Mouse (Mus musculus): ENCODE results near the gene Nufip1.

Nufip1 gene

DNA sequence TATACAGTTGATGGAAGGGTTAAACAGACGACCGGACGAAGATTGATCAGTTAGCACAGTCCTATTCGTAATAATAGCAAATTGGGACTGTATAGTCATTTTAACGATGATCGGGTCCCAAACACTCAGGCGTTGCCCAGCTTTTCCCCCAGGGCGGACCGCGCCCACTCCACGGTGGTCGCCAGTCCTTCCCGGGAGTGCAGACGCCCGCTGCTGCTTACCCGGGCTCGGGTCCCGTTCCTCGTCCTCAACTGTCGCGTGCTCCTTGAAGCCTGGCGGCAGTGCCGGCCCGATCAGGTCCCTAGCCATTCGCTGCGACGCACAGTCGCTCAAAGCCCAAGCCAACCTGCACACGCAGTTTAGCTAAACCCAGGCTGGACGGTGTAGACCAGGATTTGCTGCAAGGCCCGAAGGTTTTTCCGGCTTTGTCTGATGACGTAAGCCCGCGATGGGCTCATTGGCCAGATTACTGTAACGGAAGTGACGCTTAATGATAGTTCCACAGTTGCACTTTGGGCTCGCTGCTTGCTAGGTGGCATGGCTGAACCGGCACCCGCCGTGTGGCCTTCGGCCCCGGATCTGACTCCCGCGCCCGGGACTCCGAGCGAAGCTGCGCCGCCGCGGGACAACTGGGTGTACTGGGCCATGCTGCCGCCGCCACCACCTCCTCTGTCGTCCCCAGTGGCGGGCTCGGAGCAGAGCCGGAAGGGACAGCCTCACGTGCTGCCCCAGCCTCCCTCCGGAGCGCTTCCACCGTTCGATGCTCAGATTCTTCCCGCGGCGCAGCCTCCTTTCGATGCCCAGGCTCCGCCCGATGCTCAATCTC, at the start of gene Nufip1, which contains the start of gene Gpalpp1:
Gene Nufip1 (plus strand): TSS at position 496 of the 826 bp plus-strand sequence.
Gene Gpalpp1 (minus strand): TSS at position 365 of the 826 bp plus-strand sequence.
- DNase-seq (ENCODE audit: low read depth, low spot score), result peak; percentile 94
- H3K27me3 ChIP-seq (ENCODE audit: control insufficient read depth, insufficient read depth, low read length, poor library complexity, severe bottlenecking), result no peaks in the 10 kb centered on the region
- H3K36me3 ChIP-seq (ENCODE audit: control insufficient read depth, insufficient read depth, low read length, poor library complexity, severe bottlenecking), result peaks cover 10% of the 10 kb centered on the region; the same call in 1 of the 2 replicates

GRCm38 (mm10) chr14:76067237-76067636, 43.5 kb upstream of the Nufip1 start:
- H3K27me3 ChIP-seq (ENCODE audit: control insufficient read depth, insufficient read depth, low read length, poor library complexity, severe bottlenecking), result no peaks in the 10 kb centered on the region
- no peaks in the 10 kb centered on the region for H3K36me3 ChIP-seq (ENCODE audit: control insufficient read depth, insufficient read depth, low read length, poor library complexity, severe bottlenecking)
- DNase-seq (ENCODE audit: low read depth, low spot score), result no peak

DNA sequence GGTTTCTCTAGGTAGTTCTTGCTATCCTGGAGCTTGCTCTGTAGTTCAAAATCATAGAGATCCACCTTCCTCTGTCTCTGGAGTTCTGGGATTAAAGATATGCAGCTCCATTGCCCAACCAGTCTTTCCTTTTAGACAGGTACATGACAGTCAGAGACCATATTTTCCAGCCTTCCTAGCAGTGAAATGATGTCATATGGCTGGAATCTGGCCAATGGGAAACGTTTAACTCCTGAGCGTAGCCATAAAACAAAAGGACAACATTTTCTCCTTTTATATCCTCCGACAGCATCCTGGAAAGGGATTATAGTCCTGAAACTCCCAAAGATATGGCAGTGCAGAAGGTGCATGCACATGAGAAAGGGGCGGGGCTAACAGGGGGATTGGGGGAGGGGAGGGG, 42.4 kb upstream of the Nufip1 start:
- Histone ChIP-seq H3K36me3 (ENCODE audit: control insufficient read depth, insufficient read depth, low read length, poor library complexity, severe bottlenecking) (no peaks in the 10 kb centered on the region), H3K27me3 (ENCODE audit: control insufficient read depth, insufficient read depth, low read length, poor library complexity, severe bottlenecking) (no peaks in the 10 kb centered on the region)
- DNase-seq (ENCODE audit: low read depth, low spot score), result no peak

GRCm38 (mm10) chr14:76069296-76069695, 41.4 kb upstream of the Nufip1 start:
- no peak for DNase-seq (ENCODE audit: low read depth, low spot score)
- Histone ChIP-seq H3K36me3 (ENCODE audit: control insufficient read depth, insufficient read depth, low read length, poor library complexity, severe bottlenecking) (no peaks in the 10 kb centered on the region), H3K27me3 (ENCODE audit: control insufficient read depth, insufficient read depth, low read length, poor library complexity, severe bottlenecking) (no peaks in the 10 kb centered on the region)

- no peak for DNase-seq (ENCODE audit: low read depth, low spot score)
- Histone ChIP-seq H3K27me3 (ENCODE audit: control insufficient read depth, insufficient read depth, low read length, poor library complexity, severe bottlenecking) (no peaks in the 10 kb centered on the region), H3K36me3 (ENCODE audit: control insufficient read depth, insufficient read depth, low read length, poor library complexity, severe bottlenecking) (no peaks in the 10 kb centered on the region)
Observed at GRCm38 (mm10) chr14:76072626-76073025, 38.1 kb upstream of the Nufip1 start.

- H3K27me3 ChIP-seq (ENCODE audit: control insufficient read depth, insufficient read depth, low read length, poor library complexity, severe bottlenecking), result no peaks in the 10 kb centered on the region
Observed at GRCm38 (mm10) chr14:76074206-76074605, 36.5 kb upstream of the Nufip1 start.

GRCm38 (mm10) chr14:76075721-76076120, 35.0 kb upstream of the Nufip1 start:
- Histone ChIP-seq H3K27me3 (ENCODE audit: control insufficient read depth, insufficient read depth, low read length, poor library complexity, severe bottlenecking) (no peaks in the 10 kb centered on the region), H3K36me3 (ENCODE audit: control insufficient read depth, insufficient read depth, low read length, poor library complexity, severe bottlenecking) (no peaks in the 10 kb centered on the region)
- DNase-seq (ENCODE audit: low read depth, low spot score), result no peak

More at GRCm38 (mm10) chr14:76074206-76074605, 36.5 kb upstream of the Nufip1 start:
- DNase-seq (ENCODE audit: low read depth, low spot score), result no peak
- no peaks in the 10 kb centered on the region for H3K36me3 ChIP-seq (ENCODE audit: control insufficient read depth, insufficient read depth, low read length, poor library complexity, severe bottlenecking)

DNA sequence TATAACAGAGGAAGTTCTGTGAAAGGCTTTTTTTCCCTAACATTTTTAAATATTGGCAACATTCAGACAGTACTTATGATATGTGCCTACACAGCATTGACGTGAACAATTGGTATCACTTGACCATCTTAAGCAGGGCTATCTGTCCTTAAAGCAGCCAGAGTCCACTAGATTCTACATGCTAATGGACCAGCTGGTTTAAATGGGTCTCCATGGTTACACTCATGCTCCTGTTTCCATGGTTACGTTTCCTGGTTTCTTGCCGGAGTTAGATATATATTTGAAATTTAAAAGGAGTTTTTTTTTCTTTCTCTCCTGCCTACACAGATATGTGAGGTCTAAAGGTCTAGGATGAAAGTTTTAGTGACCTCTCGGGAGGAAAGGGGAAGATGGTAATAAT, 34.1 kb upstream of the Nufip1 start:
- no peaks in the 10 kb centered on the region for H3K27me3 ChIP-seq (ENCODE audit: control insufficient read depth, insufficient read depth, low read length, poor library complexity, severe bottlenecking)
- H3K36me3 ChIP-seq (ENCODE audit: control insufficient read depth, insufficient read depth, low read length, poor library complexity, severe bottlenecking), result no peaks in the 10 kb centered on the region

DNA sequence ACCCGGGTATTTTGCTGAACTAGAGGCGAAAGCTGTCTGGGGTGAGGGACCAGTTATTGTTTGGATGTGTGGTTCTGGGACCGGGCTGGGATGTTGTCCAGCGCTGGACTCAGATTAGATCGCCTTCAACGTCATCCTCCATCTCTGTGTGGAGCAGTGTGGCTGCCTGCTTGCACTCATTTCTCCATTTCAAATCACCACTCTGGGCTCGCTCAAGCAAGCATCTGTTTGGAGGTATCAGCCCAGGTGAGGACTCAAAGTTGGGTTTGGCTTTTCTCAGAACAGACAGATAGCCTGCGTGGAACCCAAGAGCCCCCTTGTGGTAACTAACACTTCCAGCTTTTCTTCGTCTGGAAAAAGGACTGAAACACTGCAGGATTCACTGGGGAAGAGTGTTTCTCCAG, 33.6 kb upstream of the Nufip1 start:
- no peaks in the 10 kb centered on the region for H3K36me3 ChIP-seq (ENCODE audit: control insufficient read depth, insufficient read depth, low read length, poor library complexity, severe bottlenecking)
- DNase-seq (ENCODE audit: low read depth, low spot score), result peak; percentile 40
- no peaks in the 10 kb centered on the region for H3K27me3 ChIP-seq (ENCODE audit: control insufficient read depth, insufficient read depth, low read length, poor library complexity, severe bottlenecking)

More for the DNA sequence above, 34.1 kb upstream of the Nufip1 start:
- DNase-seq (ENCODE audit: low read depth, low spot score), result no peak

DNA sequence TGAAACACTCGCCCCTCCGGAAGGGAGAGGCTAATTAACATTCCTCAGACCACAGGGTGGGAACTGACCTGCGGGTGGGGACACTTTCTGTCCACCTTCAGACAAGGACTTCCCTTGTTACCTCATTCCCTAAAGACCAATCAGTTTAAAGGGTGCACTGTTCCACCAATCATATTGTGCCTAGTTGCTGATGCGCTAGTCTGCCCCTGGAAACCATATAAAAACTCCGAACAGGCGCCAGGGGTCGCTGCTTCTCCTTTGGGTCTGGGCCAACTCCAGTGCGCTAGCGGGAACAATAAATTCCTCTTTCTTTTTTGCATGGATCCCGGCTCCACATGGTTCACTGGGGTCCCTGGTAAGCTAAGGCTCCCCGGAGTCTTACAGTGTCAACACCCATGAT, 29.2 kb upstream of the Nufip1 start:
- Histone ChIP-seq H3K36me3 (ENCODE audit: control insufficient read depth, insufficient read depth, low read length, poor library complexity, severe bottlenecking) (no peaks in the 10 kb centered on the region), H3K27me3 (ENCODE audit: control insufficient read depth, insufficient read depth, low read length, poor library complexity, severe bottlenecking) (no peaks in the 10 kb centered on the region)
- DNase-seq (ENCODE audit: low read depth, low spot score), result no peak

GRCm38 (mm10) chr14:76082086-76082636, 28.5 kb upstream of the Nufip1 start:
- H3K36me3 ChIP-seq (ENCODE audit: control insufficient read depth, insufficient read depth, low read length, poor library complexity, severe bottlenecking), result no peaks in the 10 kb centered on the region
- no peaks in the 10 kb centered on the region for H3K27me3 ChIP-seq (ENCODE audit: control insufficient read depth, insufficient read depth, low read length, poor library complexity, severe bottlenecking)
- no peak for DNase-seq (ENCODE audit: low read depth, low spot score)

DNA sequence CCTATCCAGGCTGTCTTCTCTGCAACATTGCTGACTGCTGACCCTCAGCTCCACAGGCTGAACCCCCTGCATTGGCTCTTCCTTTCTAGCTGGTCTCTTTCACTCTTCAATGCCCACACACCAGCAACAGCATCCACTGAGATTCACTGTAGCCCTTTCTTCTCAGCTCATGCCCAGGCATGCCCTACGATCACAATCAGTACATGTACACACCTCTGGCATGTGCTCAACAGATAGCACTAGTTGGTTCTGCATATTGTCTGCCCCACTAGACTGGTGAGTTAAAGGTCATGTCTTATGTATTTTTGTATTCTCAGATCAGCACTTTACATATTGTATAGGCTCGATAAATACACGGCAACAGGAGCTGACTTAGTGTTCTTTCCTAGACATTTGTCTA, 26.5 kb upstream of the Nufip1 start:
- Histone ChIP-seq H3K27me3 (ENCODE audit: control insufficient read depth, insufficient read depth, low read length, poor library complexity, severe bottlenecking) (no peaks in the 10 kb centered on the region), H3K36me3 (ENCODE audit: control insufficient read depth, insufficient read depth, low read length, poor library complexity, severe bottlenecking) (0 out of 2 replicates have a peak, but pooled peaks cover 2% of the 10 kb centered on the region)
- no peak for DNase-seq (ENCODE audit: low read depth, low spot score)

DNA sequence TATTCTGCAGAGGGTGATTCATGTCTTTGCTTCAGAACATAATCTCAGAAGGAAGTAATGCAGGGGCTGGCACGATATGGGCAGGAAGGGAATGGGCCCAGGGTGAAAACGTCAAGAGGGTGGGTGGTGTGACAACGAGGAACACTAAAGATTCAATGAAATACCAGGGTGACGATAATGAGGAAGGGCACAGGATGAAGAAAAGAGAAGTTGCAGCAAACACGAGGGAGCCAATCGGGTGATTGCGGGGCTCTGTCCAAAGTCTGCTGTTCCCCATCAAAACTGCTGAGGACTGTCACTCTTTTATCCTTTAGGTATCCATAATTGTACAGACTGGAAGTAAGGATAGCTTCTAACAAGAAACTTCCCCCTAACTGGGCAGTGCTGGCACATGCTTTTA, 13.4 kb upstream of the Nufip1 start:
- DNase-seq (ENCODE audit: low read depth, low spot score), result no peak
- H3K36me3 ChIP-seq (ENCODE audit: control insufficient read depth, insufficient read depth, low read length, poor library complexity, severe bottlenecking), result peaks cover 21% of the 10 kb centered on the region
- no peaks in the 10 kb centered on the region for H3K27me3 ChIP-seq (ENCODE audit: control insufficient read depth, insufficient read depth, low read length, poor library complexity, severe bottlenecking)

- DNase-seq (ENCODE audit: low read depth, low spot score), result no peak
- peaks cover 21% of the 10 kb centered on the region for H3K36me3 ChIP-seq (ENCODE audit: control insufficient read depth, insufficient read depth, low read length, poor library complexity, severe bottlenecking)
Observed at GRCm38 (mm10) chr14:76097815-76098214, 12.9 kb upstream of the Nufip1 start.

DNA sequence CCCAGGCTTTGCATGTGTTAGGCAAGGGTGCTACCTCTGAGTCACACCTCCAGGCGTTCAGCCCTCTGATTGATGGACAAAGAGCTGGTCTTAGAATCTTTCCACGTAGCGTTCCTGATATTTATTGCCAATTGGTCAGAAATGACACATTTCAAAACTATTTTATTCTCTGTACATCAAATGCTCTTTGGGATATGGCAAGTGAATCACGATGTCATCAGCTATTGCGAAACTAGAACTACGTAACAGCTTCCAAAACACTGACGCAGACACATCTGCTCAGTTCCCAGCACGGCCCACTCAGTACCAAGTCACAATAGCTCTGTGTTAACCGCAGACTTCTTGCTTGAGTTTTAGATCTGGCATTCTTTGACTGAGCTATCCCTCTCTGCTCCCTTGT, 11.1 kb upstream of the Nufip1 start:
- Histone ChIP-seq H3K36me3 (ENCODE audit: control insufficient read depth, insufficient read depth, low read length, poor library complexity, severe bottlenecking) (peaks cover 25% of the 10 kb centered on the region), H3K27me3 (ENCODE audit: control insufficient read depth, insufficient read depth, low read length, poor library complexity, severe bottlenecking) (no peaks in the 10 kb centered on the region)
- no peak for DNase-seq (ENCODE audit: low read depth, low spot score)

More at GRCm38 (mm10) chr14:76097815-76098214, 12.9 kb upstream of the Nufip1 start:
- H3K27me3 ChIP-seq (ENCODE audit: control insufficient read depth, insufficient read depth, low read length, poor library complexity, severe bottlenecking), result no peaks in the 10 kb centered on the region

Measured in splenic B cell, adult 2 months (primary cell).